In the genomic region with DNA sequence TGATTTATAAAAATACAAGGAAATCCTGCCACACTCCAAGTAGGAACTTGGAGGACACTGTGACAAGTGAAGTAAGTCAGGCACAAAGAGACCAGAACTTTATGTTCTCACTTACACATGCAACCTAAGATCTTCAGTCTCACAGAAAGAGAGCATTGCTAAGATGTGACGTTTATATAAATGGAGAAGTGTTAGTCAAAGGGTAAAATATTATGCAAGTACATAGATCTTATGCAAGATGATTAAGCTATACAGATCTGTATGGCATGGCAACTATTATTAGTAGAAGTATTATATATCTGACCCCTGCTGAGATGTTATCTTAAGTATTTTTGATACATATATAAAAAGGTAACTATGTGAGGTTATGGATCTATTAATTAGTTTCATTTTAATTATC, we compare ENCODE assay signal across 17 mouse cellular contexts.
"Had no signal": no experiment of that assay in that cellular context is flagged by ENCODE, and none has a peak within 500 bp of the region (broad histone marks: within the 10 kb centered on the region; RNA-seq: fewer than 3 reads in every experiment).

No protein-coding gene starts in this region.

- ATAC-seq: hindbrain, postnatal 0 days; intestine, embryonic 16.5 days; liver, embryonic 12.5 days had no signal

- DNase-seq: gastrocnemius, adult 2 months; gastrocnemius, postnatal 10 days; gastrocnemius, postnatal 25 days; heart, adult 11 months; heart, adult 2 months; heart, postnatal 14 days; heart, postnatal 36 days; kidney, adult 11 months; kidney, adult 2 months; kidney, adult 9 months; kidney, postnatal 14 days; kidney, postnatal 36 days; layer of hippocampus, adult 9-11 months; left cerebral cortex, postnatal 4 days had no signal
